Mouse (Mus musculus) thymus, adult 2 months (tissue): ENCODE data around the gene Trabd2b.

Experiments used
- CTCF ChIP-seq: fragments of 200-500 bp; IDR thresholded peaks from 2 replicates; pipeline ENCODE4 v1.5.1; 2012; ENCODE audit warnings: mild to moderate bottlenecking, control low read depth, low read length, moderate library complexity, borderline replicate concordance; ENCODE audit not compliant: control insufficient read depth, poor library complexity, insufficient read depth; ENCODE audit errors: extremely low read depth
- POLR2A ChIP-seq: fragments of 200-500 bp; IDR thresholded peaks from 2 replicates; pipeline ENCODE4 v1.6.1; 2012; ENCODE audit warnings: mild to moderate bottlenecking, low read length, control low read depth, moderate library complexity; ENCODE audit not compliant: control insufficient read depth, poor library complexity, insufficient read depth; ENCODE audit errors: extremely low read depth

- TF ChIP-seq CTCF (no peak), POLR2A (no peak)
These were observed 240.5 kb downstream of the Trabd2b start for GRCm38 (mm10) chr4:114646825-114647681.
